Mouse (Mus musculus): ENCODE results near the gene Fam83b. TPM values are rescaled to one million over a fixed set of nuclear protein-coding genes. Genes with fewer than 3 reads are reported as not detected.

Gene Fam83b
- total RNA-seq (2015) (not detected in 2 replicates), total RNA-seq (2017) (not detected in 2 replicates)

GRCm38 (mm10) chr9:76566515-76567280 lies at the start of gene Fam83b:
Gene Fam83b, minus strand, starts transcription at chr9:76567116.
- ATAC-seq (ENCODE audit: poor library complexity, severe bottlenecking) = peak; percentile 30; the same call in 1 of the 2 replicates

- no peak for ATAC-seq (ENCODE audit: poor library complexity, severe bottlenecking)
These were observed 47.2 kb upstream of the Fam83b start for GRCm38 (mm10) chr9:76614165-76614564.

- ATAC-seq (ENCODE audit: poor library complexity, severe bottlenecking) = no peak
These were observed 36.8 kb upstream of the Fam83b start for GRCm38 (mm10) chr9:76603744-76604143.

- no peak for ATAC-seq (ENCODE audit: poor library complexity, severe bottlenecking)
These were observed 36.0 kb upstream of the Fam83b start for GRCm38 (mm10) chr9:76602874-76603273.

GRCm38 (mm10) chr9:76597395-76597794 lies 30.5 kb upstream of the Fam83b start:
- ATAC-seq (ENCODE audit: poor library complexity, severe bottlenecking) = no peak

- ATAC-seq (ENCODE audit: poor library complexity, severe bottlenecking) = no peak
These were observed 26.9 kb upstream of the Fam83b start for GRCm38 (mm10) chr9:76593841-76594240.

GRCm38 (mm10) chr9:76583943-76584342 lies 17.0 kb upstream of the Fam83b start:
- no peak for ATAC-seq (ENCODE audit: poor library complexity, severe bottlenecking)

GRCm38 (mm10) chr9:76581966-76582365 lies 15.1 kb upstream of the Fam83b start:
- no peak for ATAC-seq (ENCODE audit: poor library complexity, severe bottlenecking)

- ATAC-seq (ENCODE audit: poor library complexity, severe bottlenecking) = no peak
These were observed 352 bp upstream of the Fam83b start for GRCm38 (mm10) chr9:76567281-76567655.

- no peak for ATAC-seq (ENCODE audit: poor library complexity, severe bottlenecking)
These were observed 1.3 kb downstream of the Fam83b start for GRCm38 (mm10) chr9:76565656-76566055.

GRCm38 (mm10) chr9:76564071-76564470 lies 2.8 kb downstream of the Fam83b start:
- no peak for ATAC-seq (ENCODE audit: poor library complexity, severe bottlenecking)

- no peak for ATAC-seq (ENCODE audit: poor library complexity, severe bottlenecking)
These were observed 4.1 kb downstream of the Fam83b start for GRCm38 (mm10) chr9:76562794-76563193.

GRCm38 (mm10) chr9:76559240-76559639 lies 7.7 kb downstream of the Fam83b start:
- no peak for ATAC-seq (ENCODE audit: poor library complexity, severe bottlenecking)

- ATAC-seq (ENCODE audit: poor library complexity, severe bottlenecking) = no peak
These were observed 13.2 kb downstream of the Fam83b start for GRCm38 (mm10) chr9:76553758-76554157.

GRCm38 (mm10) chr9:76553115-76553514 lies 13.8 kb downstream of the Fam83b start:
- ATAC-seq (ENCODE audit: poor library complexity, severe bottlenecking) = no peak

GRCm38 (mm10) chr9:76546714-76547113 lies 20.2 kb downstream of the Fam83b start:
- no peak for ATAC-seq (ENCODE audit: poor library complexity, severe bottlenecking)

- no peak for ATAC-seq (ENCODE audit: poor library complexity, severe bottlenecking)
These were observed 26.2 kb downstream of the Fam83b start for GRCm38 (mm10) chr9:76540684-76541083.

- peak; percentile 62 for ATAC-seq (ENCODE audit: poor library complexity, severe bottlenecking)
These were observed 26.8 kb downstream of the Fam83b start for GRCm38 (mm10) chr9:76539953-76540621.

GRCm38 (mm10) chr9:76539271-76539670 lies 27.6 kb downstream of the Fam83b start:
- ATAC-seq (ENCODE audit: poor library complexity, severe bottlenecking) = no peak

- no peak for ATAC-seq (ENCODE audit: poor library complexity, severe bottlenecking)
These were observed 30.9 kb downstream of the Fam83b start for GRCm38 (mm10) chr9:76536032-76536431.

- ATAC-seq (ENCODE audit: poor library complexity, severe bottlenecking) = no peak
These were observed 34.5 kb downstream of the Fam83b start for GRCm38 (mm10) chr9:76532403-76532802.

GRCm38 (mm10) chr9:76531368-76531767 lies 35.5 kb downstream of the Fam83b start:
- ATAC-seq (ENCODE audit: poor library complexity, severe bottlenecking) = no peak
